Mouse (Mus musculus): Measurements from ENCODE around the gene Sap25.

DNA sequence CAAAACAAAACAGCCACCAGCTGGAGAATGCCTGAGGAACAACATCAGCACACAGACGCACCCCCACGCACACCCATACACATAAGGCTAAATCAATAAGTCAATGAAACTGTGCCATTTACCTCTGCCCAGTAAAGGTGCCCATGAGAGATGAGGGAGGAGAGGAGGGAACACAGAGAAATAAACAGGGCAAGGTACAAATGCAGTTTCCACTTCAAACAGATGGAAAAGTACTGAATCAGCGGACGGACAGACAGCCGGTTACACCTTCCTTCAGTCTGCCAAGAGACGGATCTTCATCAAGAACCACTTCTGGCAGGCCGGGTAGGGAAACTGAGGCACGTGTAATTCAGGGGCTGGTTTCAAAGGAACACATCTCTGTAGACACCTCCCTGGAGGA lies 33.7 kb downstream of the Sap25 start:
- no peak for TF ChIP-seq TCF12 (IDR thresholded peaks at IDR 0.05; ENCODE audit: insufficient read depth, poor library complexity, severe bottlenecking)
- TF ChIP-seq MYOG (IDR thresholded peaks at IDR 0.05; ENCODE audit: control insufficient read depth in 1 of 3, insufficient read depth in 1 of 3, insufficient read length in 2 of 3, low read depth in 2 of 3), result no peak
- no peak for TF ChIP-seq POLR2A (IDR thresholded peaks at IDR 0.05; ENCODE audit: insufficient read length, low read depth)
- no peak for TF ChIP-seq USF1 (IDR thresholded peaks at IDR 0.05; ENCODE audit: low read depth)
- no peak for TF ChIP-seq MAX (IDR thresholded peaks at IDR 0.05; ENCODE audit: low read depth)
- no peak for TF ChIP-seq E2F4 (IDR thresholded peaks at IDR 0.05; ENCODE audit: insufficient read depth)
- TF ChIP-seq REST (IDR thresholded peaks at IDR 0.05; ENCODE audit: insufficient read depth, insufficient read length), result no peak
- TF ChIP-seq POLR2AphosphoS2 (IDR thresholded peaks at IDR 0.05; ENCODE audit: insufficient read length, low read depth), result no peak
- no peak for TF ChIP-seq CEBPB (IDR thresholded peaks at IDR 0.05; ENCODE audit: insufficient read depth, poor library complexity, severe bottlenecking)
- no peak for TF ChIP-seq SRF (IDR thresholded peaks at IDR 0.05; ENCODE audit: control insufficient read depth, insufficient read length, low read depth)
- TF ChIP-seq TCF3 (IDR thresholded peaks at IDR 0.05; ENCODE audit: insufficient read length, low read depth), result no peak
- TF ChIP-seq MYOD1 (IDR thresholded peaks at IDR 0.05; ENCODE audit: control insufficient read depth in 1 of 3, insufficient read length in 2 of 3, low read depth in 2 of 3), result no peak

All from myocyte (in vitro differentiated cells).